Mouse (Mus musculus) midbrain, postnatal 0 days (tissue): ENCODE measurements around the gene Gpx1. TPM values are rescaled to one million over a fixed set of nuclear protein-coding genes. Genes with fewer than 3 reads are reported as not detected.
A peak's percentile ranks its signal among the peaks of the same experiment; 100 is the strongest.

Experiments
- ATAC-seq: fragments of 200-750 bp; cut with Nextera tagmentation; 2 replicates; pipeline ENCODE4 v1.8.0; 2017; ENCODE audit warnings: moderate number of reproducible peaks, mild to moderate bottlenecking, moderate TSS enrichment, moderate library complexity; ENCODE audit not compliant: low FRiP score
- DNase-seq: peaks from one replicate; pipeline ENCODE4 v3.0.0-alpha.2; 2015; ENCODE audit warnings: low spot score
- H3K27ac ChIP-seq: fragments of 300-500 bp; sonication (generic); 2 replicates; pipeline ENCODE4 v1.5.1; 2014; ENCODE audit warnings: low read depth, mild to moderate bottlenecking, low read length, mixed read lengths
- H3K27me3 ChIP-seq: fragments of 300-500 bp; sonication (generic); 2 replicates; pipeline ENCODE4 v1.6.1; 2014; ENCODE audit warnings: low read length, control low read depth, mixed read lengths; ENCODE audit not compliant: insufficient read depth
- H3K36me3 ChIP-seq: fragments of 300-500 bp; sonication (generic); 2 replicates; pipeline ENCODE4 v1.6.1; 2014; ENCODE audit warnings: low read length, control low read depth, mixed read lengths; ENCODE audit not compliant: insufficient read depth
- H3K4me1 ChIP-seq: fragments of 300-500 bp; sonication (generic); 2 replicates; pipeline ENCODE4 v1.6.1; 2014; ENCODE audit warnings: mild to moderate bottlenecking, control low read depth, antibody characterized with exemption, low read length, mixed read lengths; ENCODE audit not compliant: insufficient read depth
- H3K4me2 ChIP-seq: fragments of 300-500 bp; sonication (generic); 2 replicates; pipeline ENCODE4 v1.6.1; 2014; ENCODE audit warnings: low read depth, mild to moderate bottlenecking, low read length, mixed read lengths; ENCODE audit not compliant: poor library complexity, severe bottlenecking
- H3K4me3 ChIP-seq: fragments of 300-500 bp; sonication (generic); 2 replicates; pipeline ENCODE4 v1.5.1; 2014; ENCODE audit warnings: low read depth, mild to moderate bottlenecking, low read length, moderate library complexity
- H3K9ac ChIP-seq: fragments of 300-500 bp; sonication (generic); replicated peaks from 2 replicates; pipeline ENCODE4 v1.6.1; 2014; ENCODE audit warnings: mild to moderate bottlenecking, low read length, moderate library complexity, mixed read lengths; ENCODE audit not compliant: poor library complexity, severe bottlenecking
- H3K9me3 ChIP-seq: fragments of 300-500 bp; sonication (generic); 2 replicates; pipeline ENCODE4 v1.6.1; 2016; ENCODE audit warnings: low read length, control low read depth
- CTCF ChIP-seq: IDR thresholded peaks from 2 replicates; pipeline ENCODE4 v1.5.1; 2016; ENCODE audit warnings: antibody characterized with exemption, mild to moderate bottlenecking
- WGBS: fragments of 180-500 bp; shearing (Covaris S2); extraction: QIAGEN DNeasy Blood & Tissue Kit; methylation state at CpG from one replicate; pipeline ENCODE4 v1.1.7; 2014; 5-methylcytosine and 5-hydroxymethylcytosine counted together
- polyA plus RNA-seq: library from polyadenylated mRNA; unstranded; fragments of >200 nt; fragmentation: Nextera tagmentation; extraction: Ambion mirVana; gene quantifications from 2 replicates; pipeline ENCODE4 v1.2.1, GENCODE M21; 2015
- total RNA-seq: library from RNA; depleted of rRNA; stranded (reverse); fragments of >200 nt; gene quantifications from 2 replicates; pipeline ENCODE4 v1.2.3, GENCODE M21; 2014

The Gpx1 gene
- total and polyA plus RNA-seq, 2 experiments from 2014 or later, result 225 to 430 TPM

- Histone ChIP-seq H3K4me2 (no peak overlapping the region), H3K4me3 (no peak overlapping the region), H3K9ac (no peak overlapping the region), H3K4me1 (0 out of 2 replicates have a peak, but pooled peaks cover 3% of the 10 kb centered on the region), H3K36me3 (no peaks in the 10 kb centered on the region), H3K27ac (no peak overlapping the region), H3K9me3 (no peaks in the 10 kb centered on the region), H3K27me3 (no peaks in the 10 kb centered on the region)
- DNase-seq (no peak), ATAC-seq (no peak)
- TF ChIP-seq CTCF, result no peak
Measured at GRCm38 (mm10) chr9:108341801-108342200, 3.1 kb downstream of the Gpx1 start.

- DNase-seq (no peak), ATAC-seq (no peak)
- H3K27me3 ChIP-seq, result no peaks in the 10 kb centered on the region
- no peaks in the 10 kb centered on the region for H3K36me3 ChIP-seq
- TF ChIP-seq CTCF, result no peak
- no peak overlapping the region for H3K27ac ChIP-seq
- H3K9me3 ChIP-seq, result no peaks in the 10 kb centered on the region
- WGBS, result 54% methylated on average over 5 of the region's 5 CpGs
- no peak overlapping the region for H3K4me2 ChIP-seq
- 0 out of 2 replicates have a peak, but pooled peaks cover 3% of the 10 kb centered on the region for H3K4me1 ChIP-seq
- H3K9ac ChIP-seq, result no peak overlapping the region
- no peak overlapping the region for H3K4me3 ChIP-seq
Measured at GRCm38 (mm10) chr9:108342301-108342831, 3.7 kb downstream of the Gpx1 start.

GRCm38 (mm10) chr9:108343331-108343730, 4.6 kb downstream of the Gpx1 start:
- no peak for TF ChIP-seq CTCF
- no peaks in the 10 kb centered on the region for H3K27me3 ChIP-seq
- H3K4me3 ChIP-seq, result no peak overlapping the region
- DNase-seq, result no peak
- no peaks in the 10 kb centered on the region for H3K36me3 ChIP-seq
- H3K27ac ChIP-seq, result no peak overlapping the region
- 89% methylated on average over 3 of the region's 3 CpGs for WGBS
- no peak overlapping the region for H3K4me2 ChIP-seq
- H3K9ac ChIP-seq, result no peak overlapping the region
- H3K9me3 ChIP-seq, result no peaks in the 10 kb centered on the region
- 0 out of 2 replicates have a peak, but pooled peaks cover 3% of the 10 kb centered on the region for H3K4me1 ChIP-seq
- ATAC-seq, result no peak

GRCm38 (mm10) chr9:108343835-108344234, 5.1 kb downstream of the Gpx1 start:
- H3K27me3 ChIP-seq, result no peaks in the 10 kb centered on the region
- 96% methylated on average over 1 of the region's 1 CpGs for WGBS

GRCm38 (mm10) chr9:108344471-108344870, 5.8 kb downstream of the Gpx1 start:
- Histone ChIP-seq H3K4me2 (no peak overlapping the region), H3K27me3 (no peaks in the 10 kb centered on the region), H3K9me3 (no peaks in the 10 kb centered on the region), H3K4me1 (no peaks in the 10 kb centered on the region), H3K4me3 (no peak overlapping the region), H3K9ac (no peak overlapping the region), H3K36me3 (no peaks in the 10 kb centered on the region), H3K27ac (no peak overlapping the region)
- no peak for ATAC-seq
- no peak for DNase-seq
- no peak for TF ChIP-seq CTCF
- 69% methylated on average over 4 of the region's 4 CpGs for WGBS

More at GRCm38 (mm10) chr9:108343835-108344234, 5.1 kb downstream of the Gpx1 start:
- DNase-seq (no peak), ATAC-seq (no peak)
- Histone ChIP-seq H3K9ac (no peak overlapping the region), H3K4me2 (no peak overlapping the region), H3K4me3 (no peak overlapping the region), H3K9me3 (no peaks in the 10 kb centered on the region), H3K27ac (no peak overlapping the region), H3K4me1 (no peaks in the 10 kb centered on the region), H3K36me3 (no peaks in the 10 kb centered on the region)
- no peak for TF ChIP-seq CTCF

- no peaks in the 10 kb centered on the region for H3K9me3 ChIP-seq
- peak overlapping the region; percentile 95 for H3K4me3 ChIP-seq
- H3K9ac ChIP-seq, result peak overlapping the region; percentile 83
- WGBS, result 5% methylated on average over 11 of the region's 11 CpGs
- peaks cover 8% of the 10 kb centered on the region; the same call in 1 of the 2 replicates for H3K36me3 ChIP-seq
- ATAC-seq (no peak), DNase-seq (peak; percentile 4)
- no peak for TF ChIP-seq CTCF
- no peaks in the 10 kb centered on the region for H3K4me1 ChIP-seq
- peak overlapping the region; percentile 82 for H3K27ac ChIP-seq
- H3K4me2 ChIP-seq, result peak overlapping the region; percentile 71
- H3K27me3 ChIP-seq, result no peaks in the 10 kb centered on the region
Measured at GRCm38 (mm10) chr9:108347024-108347423, 8.3 kb downstream of the Gpx1 start.
